ENCODE assay signal across 9 mouse cellular contexts in genomic region chr2:174936665-174937064, GRCm38 (mm10).
DNase-seq lines count a peak whose midpoint lies in the region; ATAC-seq and TF ChIP-seq lines count a peak whose summit lies in the region.
"Had no signal": no experiment of that assay in that cellular context is flagged by ENCODE, and none has a peak within 500 bp of the region (broad histone marks: within the 10 kb centered on the region; RNA-seq: fewer than 3 reads in every experiment).

No protein-coding gene starts in this region.

- 31% methylated on average over 5 of the region's 5 CpGs for WGBS in midbrain, embryonic 11.5 days
- 36% methylated on average over 5 of the region's 5 CpGs for WGBS in midbrain, embryonic 14.5 days
- 37% methylated on average over 5 of the region's 5 CpGs for WGBS in embryonic facial prominence, embryonic 10.5 days

- no peaks in the 10 kb centered on the region for H3K4me1 ChIP-seq in midbrain, embryonic 11.5 days (ENCODE audit: control insufficient read depth, insufficient read depth, low read length)
- H3K4me1 ChIP-seq in midbrain, embryonic 14.5 days (ENCODE audit: control insufficient read depth, insufficient read depth, low read length), result no peaks in the 10 kb centered on the region
- H3K4me1 ChIP-seq in embryonic facial prominence, embryonic 10.5 days, result peaks cover 9% of the 10 kb centered on the region
- H3K4me1 ChIP-seq: lung, embryonic 15.5 days had no signal

- intact Hi-C loops in gastrocnemius, adult 2 months (cut with DNase I), result no loop called here

- DNase-seq in gastrocnemius, adult 2 months, result no peak
- no peak for DNase-seq in gastrocnemius, adult 18-20 months (ENCODE audit: low spot score)
- DNase-seq in midbrain, embryonic 11.5 days (ENCODE audit: low spot score, missing footprints), result peak; percentile 89
- no peak for DNase-seq in midbrain, embryonic 14.5 days
- peak; percentile 61 for DNase-seq in embryonic facial prominence, embryonic 10.5 days (ENCODE audit: low spot score)
- DNase-seq in splenic B cell, adult 2 months (ENCODE audit: low read depth, low spot score), result peak; percentile 62
- no peak for DNase-seq in ovary, postnatal 36 days (ENCODE audit: low spot score)

- no peak overlapping the region for H3K27ac ChIP-seq in gastrocnemius, adult 2 months
- H3K27ac ChIP-seq in midbrain, embryonic 11.5 days (ENCODE audit: low read depth, low read length), result no peak overlapping the region
- H3K27ac ChIP-seq in midbrain, embryonic 14.5 days (replicated peaks; ENCODE audit: low read depth, low read length), result no peak overlapping the region
- no peak overlapping the region for H3K27ac ChIP-seq in embryonic facial prominence, embryonic 10.5 days (replicated peaks)
- H3K27ac ChIP-seq: lung, embryonic 15.5 days had no signal

- no peak overlapping the region for H3K4me2 ChIP-seq in midbrain, embryonic 11.5 days
- H3K4me2 ChIP-seq in midbrain, embryonic 14.5 days (ENCODE audit: low read length), result no peak overlapping the region
- H3K4me2 ChIP-seq: lung, embryonic 15.5 days had no signal

- peak; percentile 50 for TF ChIP-seq CTCF in gastrocnemius, adult 2 months (IDR thresholded peaks at IDR 0.05)

- no peaks in the 10 kb centered on the region for H3K36me3 ChIP-seq in midbrain, embryonic 11.5 days (ENCODE audit: control insufficient read depth, insufficient read depth, low read length)
- H3K36me3 ChIP-seq in midbrain, embryonic 14.5 days (ENCODE audit: control insufficient read depth, insufficient read depth, low read length), result no peaks in the 10 kb centered on the region
- no peaks in the 10 kb centered on the region for H3K36me3 ChIP-seq in embryonic facial prominence, embryonic 10.5 days (replicated peaks)
- H3K36me3 ChIP-seq in splenic B cell, adult 2 months (ENCODE audit: control insufficient read depth, insufficient read depth, low read length, poor library complexity, severe bottlenecking), result no peaks in the 10 kb centered on the region
- H3K36me3 ChIP-seq: lung, embryonic 15.5 days had no signal

- no peak for ATAC-seq in midbrain, embryonic 11.5 days (ENCODE audit: low FRiP score)
- no peak for ATAC-seq in midbrain, embryonic 14.5 days (ENCODE audit: low FRiP score, low TSS enrichment)
- no peak for ATAC-seq in erythroblast, adult 5-6 weeks (replicated peaks; ENCODE audit: low FRiP score, poor library complexity, severe bottlenecking)

- H3K9me3 ChIP-seq in midbrain, embryonic 11.5 days (ENCODE audit: control insufficient read depth, low read length), result no peaks in the 10 kb centered on the region
- no peaks in the 10 kb centered on the region for H3K9me3 ChIP-seq in midbrain, embryonic 14.5 days (ENCODE audit: control insufficient read depth, low read length)
- no peaks in the 10 kb centered on the region for H3K9me3 ChIP-seq in embryonic facial prominence, embryonic 10.5 days
- H3K9me3 ChIP-seq: lung, embryonic 15.5 days had no signal

- H3K4me3 ChIP-seq in gastrocnemius, adult 2 months, result no peak overlapping the region
- no peak overlapping the region for H3K4me3 ChIP-seq in midbrain, embryonic 11.5 days (ENCODE audit: low read depth, low read length)
- H3K4me3 ChIP-seq in midbrain, embryonic 14.5 days (replicated peaks; ENCODE audit: low read depth, low read length), result no peak overlapping the region
- H3K4me3 ChIP-seq in embryonic facial prominence, embryonic 10.5 days, result no peak overlapping the region
- H3K4me3 ChIP-seq: lung, embryonic 15.5 days had no signal

- no peaks in the 10 kb centered on the region for H3K27me3 ChIP-seq in midbrain, embryonic 11.5 days (ENCODE audit: control insufficient read depth, insufficient read depth, low read length)
- no peaks in the 10 kb centered on the region for H3K27me3 ChIP-seq in midbrain, embryonic 14.5 days (ENCODE audit: control insufficient read depth, insufficient read depth, low read length)
- no peaks in the 10 kb centered on the region for H3K27me3 ChIP-seq in embryonic facial prominence, embryonic 10.5 days (replicated peaks; ENCODE audit: low read depth, poor library complexity, severe bottlenecking)
- no peaks in the 10 kb centered on the region for H3K27me3 ChIP-seq in splenic B cell, adult 2 months (ENCODE audit: control insufficient read depth, insufficient read depth, low read length, poor library complexity, severe bottlenecking)
- H3K27me3 ChIP-seq: lung, embryonic 15.5 days had no signal

- H3K9ac ChIP-seq in midbrain, embryonic 11.5 days (ENCODE audit: low read length), result no peak overlapping the region
- H3K9ac ChIP-seq in midbrain, embryonic 14.5 days (replicated peaks; ENCODE audit: low read length), result no peak overlapping the region
- H3K9ac ChIP-seq: lung, embryonic 15.5 days had no signal

Comparison
In these comparisons a context has a peak if more than half of its experiments do, and no peak if none do; other contexts are left out.
1. DNase-seq: peak in midbrain, embryonic 11.5 days (single experiment), embryonic facial prominence, embryonic 10.5 days (single experiment) and splenic B cell, adult 2 months (single experiment); none in gastrocnemius, adult 2 months (single experiment), gastrocnemius, adult 18-20 months (single experiment), midbrain, embryonic 14.5 days (single experiment) and ovary, postnatal 36 days (single experiment).